Mouse (Mus musculus): Measurements from ENCODE around the gene Olfr733. TPM values are rescaled to one million over a fixed set of nuclear protein-coding genes. Genes with fewer than 3 reads are reported as not detected.

The Olfr733 gene
- total RNA-seq (2021) (not detected), polyA plus RNA-seq (2012; rRNA removed) (0.08 TPM in 1 of 2 replicates, not detected in the other)
- long read RNA-seq: 0 reads

DNA sequence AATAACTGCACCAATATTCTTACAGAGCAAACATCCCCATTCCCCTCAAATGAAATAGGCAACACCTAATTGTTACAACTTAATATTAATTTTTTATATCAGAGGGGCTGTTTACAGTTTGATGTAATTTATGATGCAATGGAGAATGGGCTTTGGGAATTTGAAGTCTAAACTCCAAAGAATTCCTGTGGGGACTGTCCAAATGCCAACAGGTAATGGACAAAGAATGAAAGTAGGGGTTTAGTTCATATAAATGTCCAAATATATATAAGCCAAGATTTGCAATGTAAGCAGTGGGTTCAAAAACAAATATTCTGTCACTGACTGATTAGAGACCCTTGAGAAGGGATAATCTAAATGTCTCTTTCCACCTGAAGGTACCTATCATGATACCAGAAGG lies at the start of gene Olfr733:
Gene Olfr733, minus strand, starts transcription at position 101 of the 400 bp plus-strand sequence.
- no peaks in the 10 kb centered on the region for H3K36me3 ChIP-seq (ENCODE audit: control insufficient read depth, insufficient read depth, low read length)
- no peak for DNase-seq
- H3K79me2 ChIP-seq (replicated peaks; ENCODE audit: control insufficient read depth, insufficient read depth, low read length): no peaks in the 10 kb centered on the region
- TF ChIP-seq CTCF (IDR thresholded peaks at IDR 0.05) (no peak), EP300 (IDR thresholded peaks at IDR 0.05; ENCODE audit: insufficient read depth, low read depth, low read length) (no peak), POLR2A (IDR thresholded peaks at IDR 0.05; ENCODE audit: insufficient read depth, low read depth, low read length) (no peak)
- no peak within 1 kb of the TSS for H3K4me3 ChIP-seq
- intact Hi-C loops (cut with DNase I): no loop called here
- H3K27ac ChIP-seq: no peak within 1 kb of the TSS
- no peaks in the 10 kb centered on the region for H3K27me3 ChIP-seq (ENCODE audit: control insufficient read depth, insufficient read depth, low read length)
- H3K4me1 ChIP-seq (ENCODE audit: control insufficient read depth, insufficient read depth, low read length): no peaks in the 10 kb centered on the region
- no peak within 1 kb of the TSS for H3K9ac ChIP-seq (ENCODE audit: low read depth, low read length)

DNA sequence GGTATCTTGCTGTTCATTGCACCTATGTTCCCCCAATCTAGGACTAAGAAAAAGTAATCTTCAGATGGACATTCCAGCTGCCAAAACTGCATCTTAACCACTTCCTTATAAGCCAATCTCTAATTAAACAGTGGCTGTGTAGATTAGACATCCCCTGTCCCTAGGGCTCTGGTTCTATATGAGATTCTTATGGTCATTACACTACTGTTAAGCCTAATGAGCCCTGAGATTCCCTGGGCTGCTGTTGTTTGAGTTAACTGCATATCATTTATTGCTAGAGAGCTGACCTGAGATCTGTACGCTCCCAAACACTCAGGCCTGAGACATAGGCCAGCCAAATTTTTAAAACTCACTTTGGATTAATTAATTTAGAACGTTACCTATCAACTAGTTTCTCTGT lies 47.5 kb upstream of the Olfr733 start, which contains the start of gene Olfr735:
Gene Olfr735, minus strand, starts transcription at position 77 of the 400 bp plus-strand sequence.
- H3K4me3 ChIP-seq: no peak within 1 kb of the TSS
- no peaks in the 10 kb centered on the region for H3K36me3 ChIP-seq (ENCODE audit: control insufficient read depth, insufficient read depth, low read length)
- TF ChIP-seq EP300 (IDR thresholded peaks at IDR 0.05; ENCODE audit: insufficient read depth, low read depth, low read length): no peak
- H3K9ac ChIP-seq (ENCODE audit: low read depth, low read length): no peak within 1 kb of the TSS
- no peak for DNase-seq
- no peak within 1 kb of the TSS for H3K27ac ChIP-seq
- WGBS: 78% methylated on average over 2 of the region's 2 CpGs
- no peaks in the 10 kb centered on the region for H3K27me3 ChIP-seq (ENCODE audit: control insufficient read depth, insufficient read depth, low read length)
- intact Hi-C loops (cut with DNase I): no loop called here
- no peaks in the 10 kb centered on the region for H3K79me2 ChIP-seq (replicated peaks; ENCODE audit: control insufficient read depth, insufficient read depth, low read length)
- no peaks in the 10 kb centered on the region for H3K4me1 ChIP-seq (ENCODE audit: control insufficient read depth, insufficient read depth, low read length)

DNA sequence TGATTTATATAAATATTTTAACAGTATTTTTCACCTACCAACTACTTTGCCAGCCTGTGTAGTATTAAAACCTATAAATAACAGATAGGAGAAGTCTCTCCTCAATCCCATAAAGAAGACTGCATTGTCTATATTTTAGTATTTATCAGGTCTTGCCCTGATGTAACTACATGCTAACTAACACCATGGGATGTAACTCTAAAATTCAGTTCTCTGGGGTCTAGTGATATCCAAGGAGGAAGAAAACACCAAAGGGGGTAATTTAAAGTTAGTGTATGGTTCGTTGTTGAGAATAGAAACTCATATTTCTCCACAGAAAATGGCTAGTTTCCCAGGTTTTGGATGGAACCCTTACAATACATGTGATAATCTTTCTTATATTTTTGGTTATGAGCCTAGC lies 25.3 kb upstream of the Olfr733 start, which contains the start of gene Olfr734:
Gene Olfr734, minus strand, starts transcription at position 101 of the 400 bp plus-strand sequence.
- no peak for DNase-seq
- Histone ChIP-seq H3K27ac (no peak within 1 kb of the TSS), H3K4me1 (ENCODE audit: control insufficient read depth, insufficient read depth, low read length) (no peaks in the 10 kb centered on the region), H3K79me2 (replicated peaks; ENCODE audit: control insufficient read depth, insufficient read depth, low read length) (no peaks in the 10 kb centered on the region), H3K9ac (ENCODE audit: low read depth, low read length) (no peak within 1 kb of the TSS), H3K27me3 (ENCODE audit: control insufficient read depth, insufficient read depth, low read length) (no peaks in the 10 kb centered on the region), H3K36me3 (ENCODE audit: control insufficient read depth, insufficient read depth, low read length) (no peaks in the 10 kb centered on the region), H3K4me3 (no peak within 1 kb of the TSS)
- intact Hi-C loops (cut with DNase I): no loop called here
- WGBS: 35% methylated on average over 1 of the region's 1 CpGs
- TF ChIP-seq POLR2A (IDR thresholded peaks at IDR 0.05; ENCODE audit: insufficient read depth, low read depth, low read length) (no peak), EP300 (IDR thresholded peaks at IDR 0.05; ENCODE audit: insufficient read depth, low read depth, low read length) (no peak), CTCF (IDR thresholded peaks at IDR 0.05) (no peak)

DNA sequence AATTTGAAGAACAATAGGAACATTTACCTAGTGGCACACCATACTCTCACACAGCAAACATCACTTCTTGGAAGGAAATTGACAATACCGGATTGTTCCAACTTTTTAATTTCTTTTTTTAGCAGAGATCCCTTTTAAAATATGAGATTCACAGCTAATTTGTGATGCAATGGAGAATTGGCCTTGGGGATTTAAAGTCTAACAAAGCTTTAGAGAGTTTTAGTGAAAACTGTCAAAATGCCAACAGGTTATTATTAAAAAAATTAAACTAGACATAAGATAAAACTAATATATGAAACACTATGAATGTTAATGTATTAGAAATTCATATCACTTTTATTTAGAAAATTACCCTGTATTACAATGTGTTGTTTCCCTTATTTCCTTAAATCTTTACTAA lies 17.2 kb downstream of the Olfr733 start, which contains the start of gene Olfr732:
Gene Olfr732, minus strand, starts transcription at position 101 of the 400 bp plus-strand sequence.
- 76% methylated on average over 1 of the region's 1 CpGs for WGBS
- no peak within 1 kb of the TSS for H3K4me3 ChIP-seq
- TF ChIP-seq POLR2A (IDR thresholded peaks at IDR 0.05; ENCODE audit: insufficient read depth, low read depth, low read length) (no peak), CTCF (IDR thresholded peaks at IDR 0.05) (no peak), EP300 (IDR thresholded peaks at IDR 0.05; ENCODE audit: insufficient read depth, low read depth, low read length) (no peak)

More for the DNA sequence above, 17.2 kb downstream of the Olfr733 start, which contains the start of gene Olfr732:
- no peaks in the 10 kb centered on the region for H3K4me1 ChIP-seq (ENCODE audit: control insufficient read depth, insufficient read depth, low read length)
- no peaks in the 10 kb centered on the region for H3K79me2 ChIP-seq (replicated peaks; ENCODE audit: control insufficient read depth, insufficient read depth, low read length)
- no peak within 1 kb of the TSS for H3K9ac ChIP-seq (ENCODE audit: low read depth, low read length)
- DNase-seq: no peak
- intact Hi-C loops (cut with DNase I): no loop called here
- no peak within 1 kb of the TSS for H3K27ac ChIP-seq
- H3K36me3 ChIP-seq (ENCODE audit: control insufficient read depth, insufficient read depth, low read length): no peaks in the 10 kb centered on the region
- H3K27me3 ChIP-seq (ENCODE audit: control insufficient read depth, insufficient read depth, low read length): no peaks in the 10 kb centered on the region

Other genes with a start within 250 kb of the Olfr733 start
- gene Olfr726, start 210.6 kb downstream of the Olfr733 start, total RNA-seq (2021): not detected
- gene Olfr726, start 210.6 kb downstream of the Olfr733 start, polyA plus RNA-seq (2012; rRNA removed): not detected in 2 replicates
- not detected for gene Olfr727, start 178.3 kb downstream of the Olfr733 start, total RNA-seq (2021)
- not detected in 2 replicates for gene Olfr727, start 178.3 kb downstream of the Olfr733 start, polyA plus RNA-seq (2012; rRNA removed)
- gene Olfr728, start 158.8 kb downstream of the Olfr733 start, total RNA-seq (2021): not detected
- not detected in 2 replicates for gene Olfr728, start 158.8 kb downstream of the Olfr733 start, polyA plus RNA-seq (2012; rRNA removed)
- gene Olfr729, start 148.6 kb downstream of the Olfr733 start, total RNA-seq (2021): not detected
- gene Olfr729, start 148.6 kb downstream of the Olfr733 start, polyA plus RNA-seq (2012; rRNA removed): not detected in 2 replicates
- gene Olfr730, start 113.3 kb downstream of the Olfr733 start, total RNA-seq (2021): not detected
- not detected in 2 replicates for gene Olfr730, start 113.3 kb downstream of the Olfr733 start, polyA plus RNA-seq (2012; rRNA removed)
- gene Olfr731, start 59.7 kb downstream of the Olfr733 start, total RNA-seq (2021): not detected
- not detected in 2 replicates for gene Olfr731, start 59.7 kb downstream of the Olfr733 start, polyA plus RNA-seq (2012; rRNA removed)
- gene Olfr732, start 17.3 kb downstream of the Olfr733 start, total RNA-seq (2021): not detected
- not detected in 2 replicates for gene Olfr732, start 17.3 kb downstream of the Olfr733 start, polyA plus RNA-seq (2012; rRNA removed)
- not detected for gene Olfr734, start 25.2 kb upstream of the Olfr733 start, total RNA-seq (2021)
- not detected in 2 replicates for gene Olfr734, start 25.2 kb upstream of the Olfr733 start, polyA plus RNA-seq (2012; rRNA removed)
- gene Olfr735, start 47.4 kb upstream of the Olfr733 start, total RNA-seq (2021): not detected
- gene Olfr735, start 47.4 kb upstream of the Olfr733 start, polyA plus RNA-seq (2012; rRNA removed): not detected in 2 replicates
- under 1 TPM in 1 of 2 experiments, not detected in 1; 0.08 TPM for gene Tlr11, start 56.4 kb upstream of the Olfr733 start, total RNA-seq (2021)
- gene Tlr11, start 56.4 kb upstream of the Olfr733 start, polyA plus RNA-seq (2012; rRNA removed): 0.06 and 0.10 TPM in 2 replicates
- gene Olfr736, start 79.6 kb upstream of the Olfr733 start, total RNA-seq (2021): not detected
- gene Olfr736, start 79.6 kb upstream of the Olfr733 start, polyA plus RNA-seq (2012; rRNA removed): not detected in 2 replicates
- not detected for gene Olfr738, start 106.0 kb upstream of the Olfr733 start, total RNA-seq (2021)
- gene Olfr738, start 106.0 kb upstream of the Olfr733 start, polyA plus RNA-seq (2012; rRNA removed): not detected in 2 replicates
- gene Olfr739, start 117.1 kb upstream of the Olfr733 start, total RNA-seq (2021): not detected
- gene Olfr739, start 117.1 kb upstream of the Olfr733 start, polyA plus RNA-seq (2012; rRNA removed): not detected in 2 replicates
- gene Olfr740, start 144.0 kb upstream of the Olfr733 start, total RNA-seq (2021): not detected
- not detected in 2 replicates for gene Olfr740, start 144.0 kb upstream of the Olfr733 start, polyA plus RNA-seq (2012; rRNA removed)
- gene Olfr741, start 171.2 kb upstream of the Olfr733 start, total RNA-seq (2021): not detected
- not detected in 2 replicates for gene Olfr741, start 171.2 kb upstream of the Olfr733 start, polyA plus RNA-seq (2012; rRNA removed)
- not detected for gene Olfr742, start 202.1 kb upstream of the Olfr733 start, total RNA-seq (2021)
- gene Olfr742, start 202.1 kb upstream of the Olfr733 start, polyA plus RNA-seq (2012; rRNA removed): not detected in 2 replicates
- gene Olfr743, start 220.3 kb upstream of the Olfr733 start, total RNA-seq (2021): not detected
- not detected in 2 replicates for gene Olfr743, start 220.3 kb upstream of the Olfr733 start, polyA plus RNA-seq (2012; rRNA removed)

Measured in heart, adult 2 months (tissue).